Mouse (Mus musculus): ENCODE data around the gene Idnk. TPM values are rescaled to one million over a fixed set of nuclear protein-coding genes. Genes with fewer than 3 reads are reported as not detected.
A peak's percentile ranks its signal among the peaks of the same experiment; 100 is the strongest.

Idnk gene
- 21.2 and 23.2 TPM in 2 replicates for polyA plus RNA-seq (2012; rRNA removed)

GRCm38 (mm10) chr13:58157447-58158098 is at the start of gene Idnk:
Idnk (plus strand) TSS chr13:58157649.
- DNase-seq (ENCODE audit: extremely low spot score in 1 of 2, low spot score in 1 of 2), result peak; percentile 58 to 85

- DNase-seq (ENCODE audit: extremely low spot score in 1 of 2, low spot score in 1 of 2), result peak in 1 of 2 experiments; percentile 53
Observed at GRCm38 (mm10) chr13:58111306-58111705, 46.1 kb upstream of the Idnk start.

- DNase-seq (ENCODE audit: extremely low spot score in 1 of 2, low spot score in 1 of 2), result peak in 1 of 2 experiments; percentile 69
Observed at GRCm38 (mm10) chr13:58112191-58112590, 45.3 kb upstream of the Idnk start.

- DNase-seq (ENCODE audit: extremely low spot score in 1 of 2, low spot score in 1 of 2), result no peak
Observed at GRCm38 (mm10) chr13:58112601-58113041, 44.8 kb upstream of the Idnk start.

- DNase-seq (ENCODE audit: extremely low spot score in 1 of 2, low spot score in 1 of 2), result peak; percentile 64 to 91
Observed at GRCm38 (mm10) chr13:58113061-58113900, 44.2 kb upstream of the Idnk start, which contains the start of gene Klhl3. Klhl3 (minus strand) TSS chr13:58113592.

GRCm38 (mm10) chr13:58115227-58115626 is 42.2 kb upstream of the Idnk start:
- DNase-seq (ENCODE audit: extremely low spot score in 1 of 2, low spot score in 1 of 2), result no peak

- DNase-seq (ENCODE audit: extremely low spot score in 1 of 2, low spot score in 1 of 2), result no peak
Observed at GRCm38 (mm10) chr13:58116801-58117200, 40.6 kb upstream of the Idnk start.

GRCm38 (mm10) chr13:58117318-58118017 is 40.0 kb upstream of the Idnk start:
- peak in 1 of 2 experiments; percentile 54 for DNase-seq (ENCODE audit: extremely low spot score in 1 of 2, low spot score in 1 of 2)

GRCm38 (mm10) chr13:58122786-58123297 is 34.6 kb upstream of the Idnk start:
- DNase-seq (ENCODE audit: extremely low spot score in 1 of 2, low spot score in 1 of 2), result no peak

GRCm38 (mm10) chr13:58123381-58123780 is 34.1 kb upstream of the Idnk start:
- DNase-seq (ENCODE audit: extremely low spot score in 1 of 2, low spot score in 1 of 2), result no peak

- no peak for DNase-seq (ENCODE audit: extremely low spot score in 1 of 2, low spot score in 1 of 2)
Observed at GRCm38 (mm10) chr13:58124278-58124677, 33.2 kb upstream of the Idnk start.

- no peak for DNase-seq (ENCODE audit: extremely low spot score in 1 of 2, low spot score in 1 of 2)
Observed at GRCm38 (mm10) chr13:58124989-58125388, 32.5 kb upstream of the Idnk start.

- peak in 1 of 2 experiments; percentile 73 for DNase-seq (ENCODE audit: extremely low spot score in 1 of 2, low spot score in 1 of 2)
Observed at GRCm38 (mm10) chr13:58126126-58126525, 31.3 kb upstream of the Idnk start.

- no peak for DNase-seq (ENCODE audit: extremely low spot score in 1 of 2, low spot score in 1 of 2)
Observed at GRCm38 (mm10) chr13:58126862-58127765, 30.3 kb upstream of the Idnk start.

GRCm38 (mm10) chr13:58127766-58128361 is 29.6 kb upstream of the Idnk start:
- DNase-seq (ENCODE audit: extremely low spot score in 1 of 2, low spot score in 1 of 2), result peak; percentile 43 to 63

GRCm38 (mm10) chr13:58128396-58128767 is 29.1 kb upstream of the Idnk start, which contains the start of gene Hnrnpa0:
Hnrnpa0 (minus strand) TSS chr13:58128556.
- peak; percentile 78 to 93 for DNase-seq (ENCODE audit: extremely low spot score in 1 of 2, low spot score in 1 of 2)

- peak; percentile 91 to 95 for DNase-seq (ENCODE audit: extremely low spot score in 1 of 2, low spot score in 1 of 2)
Observed at GRCm38 (mm10) chr13:58128768-58129671, 28.4 kb upstream of the Idnk start.

GRCm38 (mm10) chr13:58129687-58130246 is 27.7 kb upstream of the Idnk start:
- no peak for DNase-seq (ENCODE audit: extremely low spot score in 1 of 2, low spot score in 1 of 2)
